9 mouse cellular contexts compared by ENCODE assay signal in genomic region chr12:79679941-79680697, GRCm38 (mm10).
DNase-seq lines count a peak whose midpoint lies in the region; ATAC-seq lines count a peak whose summit lies in the region.
"Had no signal": no experiment of that assay in that cellular context is flagged by ENCODE, and none has a peak within 500 bp of the region (broad histone marks: within the 10 kb centered on the region; RNA-seq: fewer than 3 reads in every experiment).

No protein-coding gene starts in this region.

- peak; percentile 93 for DNase-seq in heart, adult 11 months
- no peak for DNase-seq in heart, adult 9 months (ENCODE audit: low spot score in 2 of 2)
- DNase-seq in heart, postnatal 4 days: peak; percentile 56
- DNase-seq in limb, embryonic 10.5 days (ENCODE audit: low spot score): no peak
- no peak for DNase-seq in urinary bladder, postnatal 36 days (ENCODE audit: low spot score in 2 of 2)
- DNase-seq in adrenal gland, postnatal 14 days: no peak
- DNase-seq in lung, postnatal 4 days: no peak

- H3K4me2 ChIP-seq in embryonic facial prominence, embryonic 12.5 days (replicated peaks): no peak overlapping the region
- H3K4me2 ChIP-seq: limb, embryonic 13.5 days had no signal

- peak overlapping the region; percentile 75 for H3K27ac ChIP-seq in embryonic facial prominence, embryonic 12.5 days
- peak overlapping the region; percentile 62; the same call in 1 of the 2 replicates for H3K27ac ChIP-seq in limb, embryonic 10.5 days

- WGBS in embryonic facial prominence, embryonic 12.5 days: 70% methylated on average over 9 of the region's 9 CpGs
- WGBS in limb, embryonic 10.5 days: 81% methylated on average over 9 of the region's 9 CpGs

- no peaks in the 10 kb centered on the region for H3K27me3 ChIP-seq in embryonic facial prominence, embryonic 12.5 days
- no peaks in the 10 kb centered on the region for H3K27me3 ChIP-seq in limb, embryonic 10.5 days (ENCODE audit: low read depth, poor library complexity, severe bottlenecking)
- H3K27me3 ChIP-seq: limb, embryonic 13.5 days had no signal

- no peak overlapping the region for H3K9ac ChIP-seq in embryonic facial prominence, embryonic 12.5 days
- H3K9ac ChIP-seq: limb, embryonic 13.5 days had no signal

- peaks cover 52% of the 10 kb centered on the region for H3K4me1 ChIP-seq in embryonic facial prominence, embryonic 12.5 days
- peaks cover 71% of the 10 kb centered on the region for H3K4me1 ChIP-seq in limb, embryonic 10.5 days

- H3K36me3 ChIP-seq in embryonic facial prominence, embryonic 12.5 days: no peaks in the 10 kb centered on the region
- H3K36me3 ChIP-seq in limb, embryonic 10.5 days: no peaks in the 10 kb centered on the region
- H3K36me3 ChIP-seq: limb, embryonic 13.5 days had no signal

- no peak for ATAC-seq in embryonic facial prominence, embryonic 12.5 days (ENCODE audit: insufficient number of reproducible peaks, insufficient read depth, low FRiP score, low TSS enrichment)

- H3K9me3 ChIP-seq in embryonic facial prominence, embryonic 12.5 days: no peaks in the 10 kb centered on the region
- H3K9me3 ChIP-seq in limb, embryonic 10.5 days (replicated peaks): no peaks in the 10 kb centered on the region
- H3K9me3 ChIP-seq: limb, embryonic 13.5 days had no signal

- H3K4me3 ChIP-seq in embryonic facial prominence, embryonic 12.5 days: no peak overlapping the region
- no peak overlapping the region for H3K4me3 ChIP-seq in limb, embryonic 10.5 days
- H3K4me3 ChIP-seq: limb, embryonic 13.5 days had no signal

Comparison
In these comparisons a context has a peak if more than half of its experiments do, and no peak if none do; other contexts are left out.
1. DNase-seq: peak in heart, adult 11 months (single experiment) and heart, postnatal 4 days (single experiment); none in heart, adult 9 months (0 of 2), limb, embryonic 10.5 days (single experiment), urinary bladder, postnatal 36 days (0 of 2), adrenal gland, postnatal 14 days (single experiment) and lung, postnatal 4 days (0 of 2).